Mouse (Mus musculus) ovary, postnatal 14 days (tissue): ENCODE measurements around the gene Olfr688.

Source experiments
- DNase-seq: peaks from one replicate; pipeline ENCODE4 v3.0.0; 2022; ENCODE audit warnings: low spot score

The Olfr688 gene

DNA sequence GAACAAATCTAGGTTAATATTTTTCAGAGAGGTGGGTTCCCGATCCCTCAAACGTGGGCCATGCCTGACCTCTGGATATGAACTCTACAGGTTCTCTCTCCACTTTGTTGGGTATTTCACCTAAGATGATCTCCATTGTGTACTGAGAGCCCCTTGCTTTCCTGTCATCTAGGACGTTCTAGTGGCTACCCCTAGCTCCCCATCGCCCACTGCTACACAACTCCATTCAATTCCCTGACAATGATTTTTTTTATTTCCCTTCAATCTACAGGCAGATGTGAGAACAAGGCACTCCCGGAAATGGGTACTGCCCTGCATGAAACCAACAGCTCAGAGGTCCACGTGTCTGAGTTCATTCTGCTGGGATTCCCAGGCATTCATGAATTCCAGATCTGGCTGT is at the start of gene Olfr688:
TSS of gene Olfr688 (plus strand) at position 301 of the 400 bp plus-strand sequence.
- DNase-seq = no peak

DNA sequence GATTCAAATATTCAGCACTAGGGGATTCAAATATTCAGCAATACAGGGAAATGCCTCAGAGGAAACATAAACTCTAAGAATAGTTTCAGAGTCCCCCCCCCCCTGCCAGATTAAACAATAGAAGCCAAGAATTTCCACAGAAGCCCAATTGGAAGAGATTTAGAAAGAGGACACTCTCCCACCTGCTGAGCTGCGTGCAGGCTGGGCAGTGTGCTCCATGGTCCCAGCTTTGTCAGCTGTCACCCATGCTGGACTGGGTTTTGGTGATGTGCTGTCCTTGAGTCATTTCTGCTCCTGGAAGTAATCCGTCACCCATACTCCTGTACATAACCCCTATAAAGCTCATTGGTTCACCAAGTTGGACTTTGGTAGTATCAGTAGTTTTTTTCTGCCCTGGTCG is 40.2 kb upstream of the Olfr688 start:
- DNase-seq = no peak

DNA sequence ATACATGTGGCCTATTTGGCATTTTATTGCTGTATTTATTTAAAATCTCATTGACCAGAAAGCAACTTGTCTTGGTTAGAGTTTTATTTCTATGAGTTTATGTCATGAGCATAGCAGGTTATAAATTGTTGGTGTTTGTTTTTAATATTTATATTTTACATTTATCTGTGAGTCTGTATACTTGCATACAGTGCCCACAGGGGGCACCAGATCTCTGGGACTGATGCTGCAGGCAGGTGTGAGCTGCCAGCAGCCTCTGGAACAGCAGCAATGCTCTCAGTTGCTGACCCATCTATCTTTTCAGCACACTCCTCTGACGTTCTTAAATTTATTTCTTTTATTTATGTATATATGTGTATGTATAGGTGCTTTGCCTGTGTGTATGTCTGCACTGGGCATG is 39.7 kb upstream of the Olfr688 start:
- DNase-seq = no peak

DNA sequence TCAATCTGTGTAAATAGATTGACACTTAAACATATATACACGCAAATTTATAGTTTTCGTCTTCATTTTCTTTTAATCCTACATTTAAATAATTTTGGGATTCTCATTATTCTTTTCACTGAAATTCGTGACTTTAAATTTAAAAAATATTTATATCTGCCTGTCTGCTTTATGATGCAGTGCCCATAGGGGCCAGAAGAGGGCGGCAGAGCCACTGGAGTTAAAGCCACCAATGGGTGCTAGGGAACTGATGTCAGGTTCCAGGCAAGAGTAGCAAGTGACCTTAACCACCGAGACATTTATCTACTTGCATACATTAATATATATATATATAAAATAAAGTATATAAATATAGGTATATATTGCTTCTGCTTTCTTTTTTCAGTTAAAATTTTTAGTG is 31.2 kb upstream of the Olfr688 start:
- DNase-seq = no peak

DNA sequence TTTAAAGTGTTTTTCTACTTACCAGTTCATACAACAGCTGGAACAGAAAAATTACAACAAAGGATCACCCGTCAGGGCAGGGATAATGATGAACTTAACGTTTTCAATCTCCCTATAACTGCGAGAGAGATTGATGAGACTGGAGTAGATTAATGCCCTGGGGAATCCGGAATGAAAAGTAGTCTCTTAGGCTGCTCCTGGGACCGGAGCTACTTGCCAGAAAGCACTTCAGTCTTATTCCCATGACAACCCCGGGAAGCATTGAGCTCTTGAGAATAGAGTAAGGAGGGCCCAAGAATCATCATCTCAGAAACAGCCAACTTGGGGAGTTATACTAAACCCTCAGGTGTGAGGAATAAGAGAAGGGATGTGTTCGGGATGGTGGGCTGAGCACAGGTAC is 15.5 kb upstream of the Olfr688 start:
- DNase-seq = no peak

DNA sequence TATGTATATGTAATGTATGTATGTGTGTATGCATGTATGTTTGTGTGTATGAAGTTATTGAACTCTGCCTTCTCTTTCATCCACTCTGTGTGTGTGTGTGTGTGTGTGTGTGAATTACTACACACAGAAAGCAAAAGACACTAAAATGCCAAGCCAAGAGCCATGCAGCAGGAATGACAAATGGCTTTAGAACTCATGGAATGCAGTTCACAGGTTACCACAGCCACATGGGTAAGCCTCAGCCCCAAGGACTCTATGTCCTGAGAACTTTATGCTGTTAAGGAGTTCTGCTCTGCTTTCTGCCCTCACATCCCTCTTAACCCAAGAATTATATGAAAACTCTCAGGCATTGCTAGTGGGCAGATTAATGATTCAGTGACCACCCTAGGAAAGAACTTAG is 2.2 kb downstream of the Olfr688 start:
- DNase-seq = no peak

DNA sequence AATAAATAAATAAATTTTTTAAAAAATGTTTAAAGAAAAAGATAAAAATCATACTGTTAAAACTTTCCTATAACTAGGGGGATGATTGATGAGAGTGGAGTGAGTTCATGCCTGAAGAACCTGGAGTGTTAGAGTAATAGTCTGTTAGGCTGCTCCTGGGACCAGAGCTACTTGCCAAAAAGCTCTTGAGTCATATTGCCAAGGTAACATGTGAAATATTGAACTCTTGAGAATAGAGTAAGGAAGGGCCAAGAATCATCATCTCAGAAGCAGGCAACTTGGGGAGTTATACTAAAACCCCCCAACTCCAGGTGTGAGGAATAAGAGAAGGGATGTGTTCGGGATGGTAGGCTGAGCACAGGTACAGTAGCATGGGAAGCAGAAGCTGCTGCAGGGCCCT is 23.0 kb downstream of the Olfr688 start, which contains the start of gene Olfr689:
TSS of gene Olfr689 (plus strand) at position 301 of the 400 bp plus-strand sequence.
- no peak for DNase-seq

DNA sequence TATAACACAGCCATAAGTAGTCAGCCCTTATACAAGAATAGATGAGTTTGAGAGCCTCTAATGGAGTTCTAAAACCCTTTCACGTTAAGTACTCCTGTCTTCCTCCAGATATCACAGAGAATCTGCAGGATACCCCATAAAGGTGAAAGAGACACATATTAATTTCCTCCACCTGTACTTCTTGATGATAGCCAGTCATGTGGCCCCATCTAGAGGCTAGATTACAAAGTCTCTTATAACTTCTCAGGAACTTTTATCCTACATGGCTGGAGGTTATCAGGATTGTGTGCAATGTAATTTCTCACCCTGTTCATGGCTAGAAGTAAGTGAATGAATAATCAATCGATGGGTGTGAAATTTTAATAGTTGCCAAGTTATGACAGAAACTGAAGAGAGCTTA is 37.4 kb downstream of the Olfr688 start:
- DNase-seq = no peak

DNA sequence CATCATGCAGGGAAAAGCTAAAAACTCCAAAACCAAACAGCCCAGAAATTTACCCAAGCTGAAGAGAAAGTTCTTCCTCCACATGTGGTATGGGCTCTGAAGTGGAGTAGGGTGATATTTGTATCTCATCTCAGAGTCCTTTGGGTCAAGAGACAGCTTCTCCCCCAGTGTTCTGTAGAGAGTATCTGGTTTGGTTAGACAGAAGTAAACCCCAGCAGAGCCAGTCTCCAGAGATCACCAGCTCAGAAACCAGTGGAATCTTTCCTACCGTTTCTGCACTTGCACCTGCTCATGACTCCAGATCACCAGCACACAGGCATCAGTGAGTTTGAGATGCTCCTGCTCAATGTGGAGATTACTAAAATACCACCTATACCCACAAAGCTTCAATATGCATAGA is 46.1 kb downstream of the Olfr688 start, which contains the start of gene Olfr690:
TSS of gene Olfr690 (minus strand) at position 101 of the 400 bp plus-strand sequence.
- no peak for DNase-seq
